Mouse (Mus musculus): ENCODE data around the gene Xrcc4. TPM values are rescaled to one million over a fixed set of nuclear protein-coding genes. Genes with fewer than 3 reads are reported as not detected.

The Xrcc4 gene
- polyA plus RNA-seq, 1 experiment, result 6.0 TPM

- Histone ChIP-seq H3K4me3 (ENCODE audit: insufficient read depth, poor library complexity, severe bottlenecking) (no peak overlapping the region), H3K79me2 (ENCODE audit: control insufficient read depth, insufficient read depth) (no peaks in the 10 kb centered on the region), H3K36me3 (ENCODE audit: control insufficient read depth, insufficient read depth) (no peaks in the 10 kb centered on the region), H3ac (ENCODE audit: control insufficient read depth, insufficient read length, low read depth) (no peak overlapping the region), H3K79me3 (ENCODE audit: low read depth) (no peaks in the 10 kb centered on the region), H3K27me3 (ENCODE audit: control insufficient read depth, insufficient read depth, insufficient read length) (no peaks in the 10 kb centered on the region)
- TF ChIP-seq CTCF (IDR thresholded peaks at IDR 0.05; ENCODE audit: control insufficient read depth, insufficient read depth, insufficient read length), result no peak
- TF ChIP-seq USF1 (IDR thresholded peaks at IDR 0.05; ENCODE audit: low read depth), result no peak
- no peak for TF ChIP-seq FOSL1 (IDR thresholded peaks at IDR 0.05; ENCODE audit: insufficient read depth, low read length, poor library complexity, severe bottlenecking)
- no peak for TF ChIP-seq CEBPB (IDR thresholded peaks at IDR 0.05; ENCODE audit: low read depth)
- no peak for TF ChIP-seq MYOG (IDR thresholded peaks at IDR 0.05; ENCODE audit: control insufficient read depth, extremely low read depth, insufficient read length)
- no peak for TF ChIP-seq MYOD1 (IDR thresholded peaks at IDR 0.05; ENCODE audit: control insufficient read depth, insufficient read length, low read depth)
- no peak for TF ChIP-seq MAX (IDR thresholded peaks at IDR 0.05)
These were observed 79.6 kb downstream of the Xrcc4 start for GRCm38 (mm10) chr13:90009786-90010185.

GRCm38 (mm10) chr13:90005561-90005960, 83.8 kb downstream of the Xrcc4 start:
- Histone ChIP-seq H3K27me3 (ENCODE audit: control insufficient read depth, insufficient read depth, insufficient read length) (no peaks in the 10 kb centered on the region), H3ac (ENCODE audit: control insufficient read depth, insufficient read length, low read depth) (no peak overlapping the region), H3K36me3 (ENCODE audit: control insufficient read depth, insufficient read depth) (no peaks in the 10 kb centered on the region), H3K79me2 (ENCODE audit: control insufficient read depth, insufficient read depth) (no peaks in the 10 kb centered on the region), H3K4me3 (ENCODE audit: insufficient read depth, poor library complexity, severe bottlenecking) (no peak overlapping the region), H3K79me3 (ENCODE audit: low read depth) (no peaks in the 10 kb centered on the region)
- TF ChIP-seq CTCF (IDR thresholded peaks at IDR 0.05; ENCODE audit: control insufficient read depth, insufficient read depth, insufficient read length), result no peak
- TF ChIP-seq CEBPB (IDR thresholded peaks at IDR 0.05; ENCODE audit: low read depth), result no peak
- TF ChIP-seq USF1 (IDR thresholded peaks at IDR 0.05; ENCODE audit: low read depth), result no peak
- TF ChIP-seq FOSL1 (IDR thresholded peaks at IDR 0.05; ENCODE audit: insufficient read depth, low read length, poor library complexity, severe bottlenecking), result no peak
- no peak for TF ChIP-seq MAX (IDR thresholded peaks at IDR 0.05)
- no peak for TF ChIP-seq MYOD1 (IDR thresholded peaks at IDR 0.05; ENCODE audit: control insufficient read depth, insufficient read length, low read depth)
- TF ChIP-seq MYOG (IDR thresholded peaks at IDR 0.05; ENCODE audit: control insufficient read depth, extremely low read depth, insufficient read length), result no peak

- no peak overlapping the region for H3K4me3 ChIP-seq (ENCODE audit: insufficient read depth, poor library complexity, severe bottlenecking)
- H3K79me3 ChIP-seq (ENCODE audit: low read depth), result no peaks in the 10 kb centered on the region
- no peaks in the 10 kb centered on the region for H3K36me3 ChIP-seq (ENCODE audit: control insufficient read depth, insufficient read depth)
- TF ChIP-seq MYOG (IDR thresholded peaks at IDR 0.05; ENCODE audit: control insufficient read depth, extremely low read depth, insufficient read length) (no peak), USF1 (IDR thresholded peaks at IDR 0.05; ENCODE audit: low read depth) (no peak), MAX (IDR thresholded peaks at IDR 0.05) (no peak), CEBPB (IDR thresholded peaks at IDR 0.05; ENCODE audit: low read depth) (no peak), MYOD1 (IDR thresholded peaks at IDR 0.05; ENCODE audit: control insufficient read depth, insufficient read length, low read depth) (no peak), CTCF (IDR thresholded peaks at IDR 0.05; ENCODE audit: control insufficient read depth, insufficient read depth, insufficient read length) (no peak), FOSL1 (IDR thresholded peaks at IDR 0.05; ENCODE audit: insufficient read depth, low read length, poor library complexity, severe bottlenecking) (no peak)
- H3ac ChIP-seq (ENCODE audit: control insufficient read depth, insufficient read length, low read depth), result no peak overlapping the region
- no peaks in the 10 kb centered on the region for H3K79me2 ChIP-seq (ENCODE audit: control insufficient read depth, insufficient read depth)
- H3K27me3 ChIP-seq (ENCODE audit: control insufficient read depth, insufficient read depth, insufficient read length), result no peaks in the 10 kb centered on the region
These were observed 91.9 kb downstream of the Xrcc4 start for GRCm38 (mm10) chr13:89997531-89997930.

- Histone ChIP-seq H3K79me3 (ENCODE audit: low read depth) (no peaks in the 10 kb centered on the region), H3K27me3 (ENCODE audit: control insufficient read depth, insufficient read depth, insufficient read length) (no peaks in the 10 kb centered on the region), H3K4me3 (ENCODE audit: insufficient read depth, poor library complexity, severe bottlenecking) (no peak overlapping the region), H3ac (ENCODE audit: control insufficient read depth, insufficient read length, low read depth) (no peak overlapping the region), H3K79me2 (ENCODE audit: control insufficient read depth, insufficient read depth) (no peaks in the 10 kb centered on the region), H3K36me3 (ENCODE audit: control insufficient read depth, insufficient read depth) (no peaks in the 10 kb centered on the region)
- TF ChIP-seq MAX (IDR thresholded peaks at IDR 0.05) (no peak), CTCF (IDR thresholded peaks at IDR 0.05; ENCODE audit: control insufficient read depth, insufficient read depth, insufficient read length) (no peak), FOSL1 (IDR thresholded peaks at IDR 0.05; ENCODE audit: insufficient read depth, low read length, poor library complexity, severe bottlenecking) (no peak), MYOG (IDR thresholded peaks at IDR 0.05; ENCODE audit: control insufficient read depth, extremely low read depth, insufficient read length) (no peak), USF1 (IDR thresholded peaks at IDR 0.05; ENCODE audit: low read depth) (no peak), CEBPB (IDR thresholded peaks at IDR 0.05; ENCODE audit: low read depth) (no peak), MYOD1 (IDR thresholded peaks at IDR 0.05; ENCODE audit: control insufficient read depth, insufficient read length, low read depth) (no peak)
These were observed 103.3 kb downstream of the Xrcc4 start for GRCm38 (mm10) chr13:89986087-89986486.

- H3K27me3 ChIP-seq (ENCODE audit: control insufficient read depth, insufficient read depth, insufficient read length), result no peaks in the 10 kb centered on the region
- no peaks in the 10 kb centered on the region for H3K79me3 ChIP-seq (ENCODE audit: low read depth)
- no peaks in the 10 kb centered on the region for H3K36me3 ChIP-seq (ENCODE audit: control insufficient read depth, insufficient read depth)
- TF ChIP-seq MYOD1 (IDR thresholded peaks at IDR 0.05; ENCODE audit: control insufficient read depth, insufficient read length, low read depth) (no peak), USF1 (IDR thresholded peaks at IDR 0.05; ENCODE audit: low read depth) (no peak), MYOG (IDR thresholded peaks at IDR 0.05; ENCODE audit: control insufficient read depth, extremely low read depth, insufficient read length) (no peak), MAX (IDR thresholded peaks at IDR 0.05) (no peak), CEBPB (IDR thresholded peaks at IDR 0.05; ENCODE audit: low read depth) (no peak), CTCF (IDR thresholded peaks at IDR 0.05; ENCODE audit: control insufficient read depth, insufficient read depth, insufficient read length) (no peak), FOSL1 (IDR thresholded peaks at IDR 0.05; ENCODE audit: insufficient read depth, low read length, poor library complexity, severe bottlenecking) (no peak)
- H3K79me2 ChIP-seq (ENCODE audit: control insufficient read depth, insufficient read depth), result no peaks in the 10 kb centered on the region
- H3K4me3 ChIP-seq (ENCODE audit: insufficient read depth, poor library complexity, severe bottlenecking), result no peak overlapping the region
- no peak overlapping the region for H3ac ChIP-seq (ENCODE audit: control insufficient read depth, insufficient read length, low read depth)
These were observed 118.5 kb downstream of the Xrcc4 start for GRCm38 (mm10) chr13:89970940-89971339.

- H3K36me3 ChIP-seq (ENCODE audit: control insufficient read depth, insufficient read depth), result no peaks in the 10 kb centered on the region
- H3K79me3 ChIP-seq (ENCODE audit: low read depth), result no peaks in the 10 kb centered on the region
- no peak overlapping the region for H3K4me3 ChIP-seq (ENCODE audit: insufficient read depth, poor library complexity, severe bottlenecking)
- H3K27me3 ChIP-seq (ENCODE audit: control insufficient read depth, insufficient read depth, insufficient read length), result no peaks in the 10 kb centered on the region
- H3K79me2 ChIP-seq (ENCODE audit: control insufficient read depth, insufficient read depth), result no peaks in the 10 kb centered on the region
- no peak for TF ChIP-seq USF1 (IDR thresholded peaks at IDR 0.05; ENCODE audit: low read depth)
- TF ChIP-seq MYOD1 (IDR thresholded peaks at IDR 0.05; ENCODE audit: control insufficient read depth, insufficient read length, low read depth), result no peak
- TF ChIP-seq CEBPB (IDR thresholded peaks at IDR 0.05; ENCODE audit: low read depth), result no peak
- TF ChIP-seq MYOG (IDR thresholded peaks at IDR 0.05; ENCODE audit: control insufficient read depth, extremely low read depth, insufficient read length), result no peak
- no peak for TF ChIP-seq MAX (IDR thresholded peaks at IDR 0.05)
- no peak overlapping the region for H3ac ChIP-seq (ENCODE audit: control insufficient read depth, insufficient read length, low read depth)
These were observed 120.7 kb downstream of the Xrcc4 start for GRCm38 (mm10) chr13:89968671-89969070.

Measured in C2C12 (cell line).